Mouse (Mus musculus) kidney, adult 2 months (tissue): ENCODE results near the gene Soat2. TPM values are rescaled to one million over a fixed set of nuclear protein-coding genes. Genes with fewer than 3 reads are reported as not detected.

Experiments used
- DNase-seq: peaks from one replicate; pipeline ENCODE4 v3.0.0; 2021
- H3K27ac ChIP-seq: fragments of 200-500 bp; 2 replicates; pipeline ENCODE4 v1.5.1; 2012; ENCODE audit warnings: low read depth, low read length, control low read depth, inconsistent platforms; ENCODE audit not compliant: insufficient read depth
- H3K27me3 ChIP-seq: fragments of 200-500 bp; replicated peaks from 2 replicates; pipeline ENCODE4 v1.6.1; 2012; ENCODE audit warnings: mild to moderate bottlenecking, moderate library complexity, low read length, inconsistent platforms; ENCODE audit not compliant: control insufficient read depth, insufficient read depth
- H3K36me3 ChIP-seq: fragments of 200-500 bp; 2 replicates; pipeline ENCODE4 v1.6.1; 2012; ENCODE audit warnings: mild to moderate bottlenecking, moderate library complexity, low read length, inconsistent platforms; ENCODE audit not compliant: control insufficient read depth, insufficient read depth
- H3K4me1 ChIP-seq: fragments of 200-500 bp; 2 replicates; pipeline ENCODE4 v1.6.1; 2011; ENCODE audit warnings: low read length; ENCODE audit not compliant: control insufficient read depth, insufficient read depth
- H3K4me3 ChIP-seq: fragments of 200-500 bp; 2 replicates; pipeline ENCODE4 v1.5.1; 2011; ENCODE audit warnings: mild to moderate bottlenecking, low read depth, low read length, control low read depth; ENCODE audit not compliant: insufficient read depth
- CTCF ChIP-seq: fragments of 200-500 bp; conservative IDR thresholded peaks from 2 replicates; pipeline ENCODE4 v1.5.1; 2011; ENCODE audit warnings: low read depth, mild to moderate bottlenecking, control low read depth, low read length, moderate library complexity, mixed read lengths; ENCODE audit not compliant: insufficient read depth, insufficient read length
- POLR2A ChIP-seq: fragments of 200-500 bp; IDR thresholded peaks from one replicate; pipeline ENCODE4 v1.6.1; 2011; ENCODE audit warnings: low read depth, low read length, control low read depth
- WGBS: fragments of 180-500 bp; shearing (Covaris S2); methylation state at CpG from one replicate; pipeline ENCODE4 v1.1.7; 2018; 5-methylcytosine and 5-hydroxymethylcytosine counted together
- polyA plus RNA-seq: library from polyadenylated mRNA; depleted of rRNA; stranded (reverse); fragments of >200 nt; gene quantifications from 2 replicates; pipeline ENCODE4 v1.2.3, GENCODE M21; 2012

Gene Soat2
- polyA plus RNA-seq, 1 experiment: 1.2 TPM

GRCm38 (mm10) chr15:102203835-102204381, 53.6 kb downstream of the Soat2 start:
- DNase-seq: peak; percentile 81
- H3K27me3 ChIP-seq: no peaks in the 10 kb centered on the region
- TF ChIP-seq CTCF (no peak), POLR2A (no peak)
- H3K36me3 ChIP-seq: peaks cover 5% of the 10 kb centered on the region
- peak overlapping the region; percentile 87 for H3K27ac ChIP-seq
- H3K4me3 ChIP-seq: peak overlapping the region; percentile 71
- H3K4me1 ChIP-seq: peaks cover 28% of the 10 kb centered on the region
- WGBS: under 1% methylated on average over 47 of the region's 72 CpGs

GRCm38 (mm10) chr15:102204674-102205505, 54.6 kb downstream of the Soat2 start, which contains the start of gene Csad:
Csad (minus strand) TSS chr15:102204724.
- Histone ChIP-seq H3K4me1 (peaks cover 28% of the 10 kb centered on the region), H3K27me3 (no peaks in the 10 kb centered on the region), H3K36me3 (peaks cover 6% of the 10 kb centered on the region), H3K4me3 (peak within 1 kb of the TSS; percentile 71), H3K27ac (peak within 1 kb of the TSS; percentile 87)
- no peak for DNase-seq
- TF ChIP-seq POLR2A: no peak
- no peak for TF ChIP-seq CTCF
- 22% methylated on average over 19 of the region's 19 CpGs for WGBS

GRCm38 (mm10) chr15:102205779-102206178, 55.5 kb downstream of the Soat2 start:
- TF ChIP-seq POLR2A (no peak), CTCF (no peak)
- Histone ChIP-seq H3K27ac (no peak overlapping the region), H3K4me3 (no peak overlapping the region), H3K36me3 (peaks cover 6% of the 10 kb centered on the region), H3K4me1 (peaks cover 28% of the 10 kb centered on the region), H3K27me3 (no peaks in the 10 kb centered on the region)
- DNase-seq: no peak
- 30% methylated on average over 8 of the region's 8 CpGs for WGBS

GRCm38 (mm10) chr15:102207351-102207750, 57.0 kb downstream of the Soat2 start:
- WGBS: 34% methylated on average over 3 of the region's 3 CpGs
- peaks cover 9% of the 10 kb centered on the region for H3K36me3 ChIP-seq
- no peak overlapping the region for H3K4me3 ChIP-seq
- no peak for TF ChIP-seq POLR2A
- no peak for TF ChIP-seq CTCF
- peak; percentile 63 for DNase-seq
- H3K27ac ChIP-seq: no peak overlapping the region
- H3K27me3 ChIP-seq: no peaks in the 10 kb centered on the region
- H3K4me1 ChIP-seq: peaks cover 28% of the 10 kb centered on the region

GRCm38 (mm10) chr15:102208092-102208561, 57.8 kb downstream of the Soat2 start:
- WGBS: 52% methylated on average over 9 of the region's 9 CpGs
- peaks cover 28% of the 10 kb centered on the region for H3K4me1 ChIP-seq
- no peak for DNase-seq
- H3K27me3 ChIP-seq: no peaks in the 10 kb centered on the region
- H3K27ac ChIP-seq: no peak overlapping the region
- no peak for TF ChIP-seq CTCF
- H3K4me3 ChIP-seq: no peak overlapping the region
- H3K36me3 ChIP-seq: peaks cover 12% of the 10 kb centered on the region

GRCm38 (mm10) chr15:102209114-102209513, 58.8 kb downstream of the Soat2 start:
- 85% methylated on average over 8 of the region's 8 CpGs for WGBS

GRCm38 (mm10) chr15:102210816-102211215, 60.5 kb downstream of the Soat2 start:
- H3K27ac ChIP-seq: no peak overlapping the region
- 65% methylated on average over 4 of the region's 4 CpGs for WGBS
- no peaks in the 10 kb centered on the region for H3K27me3 ChIP-seq
- TF ChIP-seq CTCF: no peak
- TF ChIP-seq POLR2A: no peak
- H3K4me3 ChIP-seq: no peak overlapping the region
- DNase-seq: no peak
- H3K36me3 ChIP-seq: peaks cover 12% of the 10 kb centered on the region
- peaks cover 14% of the 10 kb centered on the region; the same call in 1 of the 2 replicates for H3K4me1 ChIP-seq

More at GRCm38 (mm10) chr15:102209114-102209513, 58.8 kb downstream of the Soat2 start:
- TF ChIP-seq CTCF (no peak), POLR2A (no peak)
- H3K4me1 ChIP-seq: peaks cover 28% of the 10 kb centered on the region
- H3K4me3 ChIP-seq: no peak overlapping the region
- H3K36me3 ChIP-seq: peaks cover 12% of the 10 kb centered on the region
- DNase-seq: no peak
- no peak overlapping the region for H3K27ac ChIP-seq
- H3K27me3 ChIP-seq: no peaks in the 10 kb centered on the region
